7 mouse cellular contexts compared by ENCODE assay signal in genomic region chr17:31330622-31331021, GRCm38 (mm10). TPM values are rescaled to one million over a fixed set of nuclear protein-coding genes. Genes with fewer than 3 reads are reported as not detected.
A peak's percentile ranks its signal among the peaks of the same experiment; 100 is the strongest.
DNase-seq lines count a peak whose midpoint lies in the region.

No protein-coding gene starts in this region.

- peak; percentile 56 for DNase-seq in ovary, postnatal 36 days (ENCODE audit: low spot score)
- no peak for DNase-seq in ovary, adult 18-20 months (ENCODE audit: low spot score)
- DNase-seq in adrenal gland, adult 18-20 months (ENCODE audit: low spot score in 2 of 2) = peak; percentile 50 to 52
- DNase-seq in embryo, embryonic 10 days (ENCODE audit: low spot score) = peak; percentile 74
- peak; percentile 72 for DNase-seq in kidney, adult 18-20 months
- peak; percentile 54 to 65 for DNase-seq in lung, adult 18-20 months
- DNase-seq in right cerebral cortex, postnatal 10 days (ENCODE audit: low spot score in 2 of 2) = peak; percentile 77 to 83

RNA-seq across cellular contexts. Expression of gene Slc37a1, which starts 44.0 kb away (rescaled TPM):
- 10 to 100 TPM in 1 of 2 experiments, 1 to 10 TPM in 1; 8.9 to 10.4 TPM for total RNA-seq in adrenal gland, adult 18-20 months (2021)

RNA-seq across cellular contexts. Expression of gene Rsph1, which starts 53.4 kb away (rescaled TPM):
- 1 to 10 TPM; 5.7 to 7.2 TPM for total RNA-seq in adrenal gland, adult 18-20 months (2021)

RNA-seq across cellular contexts. Expression of gene Pde9a, which starts 55.4 kb away (rescaled TPM):
- 1 to 10 TPM; 1.9 to 2.6 TPM for total RNA-seq in adrenal gland, adult 18-20 months (2021)
